Mouse (Mus musculus) neural tube, embryonic 14.5 days (tissue): ENCODE data around the gene Lca5l. TPM values are rescaled to one million over a fixed set of nuclear protein-coding genes. Genes with fewer than 3 reads are reported as not detected.

Experiments used
- ATAC-seq: fragments of 200-750 bp; cut with Nextera tagmentation; 2 replicates; pipeline ENCODE4 v1.8.0; 2017; ENCODE audit warnings: low read depth, mild to moderate bottlenecking, moderate TSS enrichment, moderate library complexity
- H3K27ac ChIP-seq: fragments of 300-500 bp; sonication (generic); 2 replicates; pipeline ENCODE4 v1.5.1; 2014; ENCODE audit warnings: low read depth, mild to moderate bottlenecking, control low read depth, low read length, moderate library complexity, mixed read lengths
- H3K27me3 ChIP-seq: fragments of 300-500 bp; sonication (generic); 2 replicates; pipeline ENCODE4 v1.6.1; 2014; ENCODE audit warnings: low read length; ENCODE audit not compliant: control insufficient read depth, insufficient read depth
- H3K36me3 ChIP-seq: fragments of 300-500 bp; sonication (generic); 2 replicates; pipeline ENCODE4 v1.6.1; 2014; ENCODE audit warnings: low read length, mixed read lengths; ENCODE audit not compliant: control insufficient read depth, insufficient read depth
- H3K4me1 ChIP-seq: fragments of 300-500 bp; sonication (generic); 2 replicates; pipeline ENCODE4 v1.6.1; 2014; ENCODE audit warnings: low read length; ENCODE audit not compliant: control insufficient read depth, insufficient read depth
- H3K4me2 ChIP-seq: fragments of 300-500 bp; sonication (generic); 2 replicates; pipeline ENCODE4 v1.6.1; 2014; ENCODE audit warnings: mild to moderate bottlenecking, low read depth, low read length, control low read depth
- H3K4me3 ChIP-seq: fragments of 300-500 bp; sonication (generic); 2 replicates; pipeline ENCODE4 v1.5.1; 2014; ENCODE audit warnings: low read depth, low read length, control low read depth, mixed read lengths
- H3K9ac ChIP-seq: fragments of 300-500 bp; sonication (generic); replicated peaks from 2 replicates; pipeline ENCODE4 v1.6.1; 2014; ENCODE audit warnings: low read depth, mild to moderate bottlenecking, control low read depth, low read length, mixed read lengths
- H3K9me3 ChIP-seq: fragments of 300-500 bp; sonication (generic); 2 replicates; pipeline ENCODE4 v1.6.1; 2016; ENCODE audit warnings: low read length; ENCODE audit not compliant: control insufficient read depth
- WGBS: fragments of 180-500 bp; shearing (Covaris S2); extraction: QIAGEN DNeasy Blood & Tissue Kit; methylation state at CpG from one replicate; pipeline ENCODE4 v1.1.7; 2014; 5-methylcytosine and 5-hydroxymethylcytosine counted together
- polyA plus RNA-seq: library from polyadenylated mRNA; unstranded; fragments of >200 nt; fragmentation: Nextera tagmentation; extraction: Ambion mirVana; gene quantifications from 2 replicates; pipeline ENCODE4 v1.2.1, GENCODE M21; 2014

Lca5l gene
- polyA plus RNA-seq, 1 experiment from 2014 or later: 2.0 TPM

GRCm38 (mm10) chr16:96159091-96159731 lies 32.9 kb downstream of the Lca5l start:
- H3K36me3 ChIP-seq: no peaks in the 10 kb centered on the region; the same call in none of the 2 replicates
- H3K9me3 ChIP-seq: no peaks in the 10 kb centered on the region
- WGBS: under 1% methylated on average over 65 of the region's 67 CpGs
- H3K27ac ChIP-seq: peak overlapping the region; percentile 63; the same call in 1 of the 2 replicates
- peak overlapping the region; percentile 43 for H3K4me3 ChIP-seq
- peak; percentile 78 for ATAC-seq
- peaks cover 16% of the 10 kb centered on the region; the same call in 1 of the 2 replicates for H3K4me1 ChIP-seq
- peak overlapping the region; percentile 84 for H3K4me2 ChIP-seq
- H3K27me3 ChIP-seq: no peaks in the 10 kb centered on the region
- H3K9ac ChIP-seq: peak overlapping the region; percentile 74

- WGBS: 40% methylated on average over 12 of the region's 12 CpGs
- Histone ChIP-seq H3K27ac (peak overlapping the region; percentile 63; the same call in 1 of the 2 replicates), H3K27me3 (no peaks in the 10 kb centered on the region), H3K4me2 (peak overlapping the region; percentile 84), H3K36me3 (no peaks in the 10 kb centered on the region; the same call in none of the 2 replicates), H3K9me3 (no peaks in the 10 kb centered on the region), H3K4me3 (peak overlapping the region; percentile 43; the same call in 1 of the 2 replicates), H3K9ac (peak overlapping the region; percentile 74), H3K4me1 (peaks cover 16% of the 10 kb centered on the region; the same call in 1 of the 2 replicates)
- ATAC-seq: 0 out of 2 replicates have a peak, but pooled peaks have one; percentile 23
These were observed 33.5 kb downstream of the Lca5l start for GRCm38 (mm10) chr16:96158511-96159080.

- ATAC-seq: no peak
- no peak overlapping the region for H3K27ac ChIP-seq
These were observed 34.9 kb downstream of the Lca5l start for GRCm38 (mm10) chr16:96157171-96157570.

GRCm38 (mm10) chr16:96156019-96156418 lies 36.1 kb downstream of the Lca5l start:
- Histone ChIP-seq H3K4me1 (peaks cover 16% of the 10 kb centered on the region; the same call in 1 of the 2 replicates), H3K9ac (no peak overlapping the region), H3K9me3 (no peaks in the 10 kb centered on the region), H3K27me3 (no peaks in the 10 kb centered on the region), H3K27ac (no peak overlapping the region), H3K4me3 (no peak overlapping the region), H3K36me3 (no peaks in the 10 kb centered on the region; the same call in none of the 2 replicates), H3K4me2 (no peak overlapping the region)
- no peak for ATAC-seq
- 84% methylated on average over 8 of the region's 8 CpGs for WGBS

More at GRCm38 (mm10) chr16:96157171-96157570, 34.9 kb downstream of the Lca5l start:
- WGBS: 75% methylated on average over 11 of the region's 11 CpGs
- no peak overlapping the region for H3K9ac ChIP-seq
- no peaks in the 10 kb centered on the region; the same call in none of the 2 replicates for H3K36me3 ChIP-seq
- H3K9me3 ChIP-seq: no peaks in the 10 kb centered on the region
- peaks cover 16% of the 10 kb centered on the region; the same call in 1 of the 2 replicates for H3K4me1 ChIP-seq
- no peak overlapping the region for H3K4me3 ChIP-seq
- H3K4me2 ChIP-seq: no peak overlapping the region
- no peaks in the 10 kb centered on the region for H3K27me3 ChIP-seq

- H3K27me3 ChIP-seq: no peaks in the 10 kb centered on the region
- H3K4me2 ChIP-seq: no peak overlapping the region
- peaks cover 13% of the 10 kb centered on the region; the same call in 1 of the 2 replicates for H3K4me1 ChIP-seq
- no peak overlapping the region for H3K9ac ChIP-seq
- no peak for ATAC-seq
- no peaks in the 10 kb centered on the region; the same call in none of the 2 replicates for H3K36me3 ChIP-seq
- 98% methylated on average over 2 of the region's 2 CpGs for WGBS
- H3K4me3 ChIP-seq: no peak overlapping the region
- H3K27ac ChIP-seq: no peak overlapping the region
- H3K9me3 ChIP-seq: no peaks in the 10 kb centered on the region
These were observed 37.6 kb downstream of the Lca5l start for GRCm38 (mm10) chr16:96154476-96154875.

- no peak overlapping the region for H3K4me2 ChIP-seq
- ATAC-seq: peak; percentile 50; the same call in 1 of the 2 replicates
- H3K27ac ChIP-seq: no peak overlapping the region
- H3K9me3 ChIP-seq: no peaks in the 10 kb centered on the region
- no peak overlapping the region for H3K4me3 ChIP-seq
- 23% methylated on average over 9 of the region's 9 CpGs for WGBS
- no peaks in the 10 kb centered on the region; the same call in none of the 2 replicates for H3K36me3 ChIP-seq
- peaks cover 3% of the 10 kb centered on the region for H3K4me1 ChIP-seq
- H3K27me3 ChIP-seq: no peaks in the 10 kb centered on the region
- H3K9ac ChIP-seq: no peak overlapping the region
These were observed 40.5 kb downstream of the Lca5l start for GRCm38 (mm10) chr16:96151551-96151950.

- Histone ChIP-seq H3K36me3 (no peaks in the 10 kb centered on the region; the same call in none of the 2 replicates), H3K4me1 (peaks cover 9% of the 10 kb centered on the region), H3K4me3 (no peak overlapping the region), H3K9me3 (no peaks in the 10 kb centered on the region), H3K9ac (no peak overlapping the region), H3K27ac (no peak overlapping the region), H3K4me2 (no peak overlapping the region), H3K27me3 (no peaks in the 10 kb centered on the region)
- ATAC-seq: no peak
- 74% methylated on average over 4 of the region's 4 CpGs for WGBS
These were observed 41.1 kb downstream of the Lca5l start for GRCm38 (mm10) chr16:96150995-96151394.

GRCm38 (mm10) chr16:96149311-96149710 lies 42.8 kb downstream of the Lca5l start:
- peaks cover 12% of the 10 kb centered on the region for H3K4me1 ChIP-seq
- H3K36me3 ChIP-seq: no peaks in the 10 kb centered on the region; the same call in 1 of the 2 replicates
- 75% methylated on average over 9 of the region's 9 CpGs for WGBS
- H3K9ac ChIP-seq: no peak overlapping the region
- no peak overlapping the region for H3K4me2 ChIP-seq
- no peak for ATAC-seq
- no peaks in the 10 kb centered on the region for H3K27me3 ChIP-seq
- no peaks in the 10 kb centered on the region for H3K9me3 ChIP-seq
- no peak overlapping the region for H3K4me3 ChIP-seq
- H3K27ac ChIP-seq: no peak overlapping the region

GRCm38 (mm10) chr16:96148834-96149233 lies 43.2 kb downstream of the Lca5l start:
- H3K9ac ChIP-seq: no peak overlapping the region
- WGBS: 83% methylated on average over 6 of the region's 6 CpGs

More at GRCm38 (mm10) chr16:96148834-96149233, 43.2 kb downstream of the Lca5l start:
- peaks cover 12% of the 10 kb centered on the region for H3K4me1 ChIP-seq
- H3K4me2 ChIP-seq: no peak overlapping the region
- no peaks in the 10 kb centered on the region for H3K9me3 ChIP-seq
- no peaks in the 10 kb centered on the region for H3K27me3 ChIP-seq
- no peak for ATAC-seq
- H3K36me3 ChIP-seq: no peaks in the 10 kb centered on the region; the same call in 1 of the 2 replicates
- no peak overlapping the region for H3K27ac ChIP-seq
- no peak overlapping the region for H3K4me3 ChIP-seq
